Mouse (Mus musculus): Measurements from ENCODE around the gene Msln. TPM values are rescaled to one million over a fixed set of nuclear protein-coding genes. Genes with fewer than 3 reads are reported as not detected.
A peak's percentile ranks its signal among the peaks of the same experiment; 100 is the strongest.
"Not testable (repeated sequence)": the region's sequence is repeated elsewhere in the genome, so short reads cannot be mapped to it uniquely, and the experiment has no call there.

The Msln gene
- total RNA-seq, 4 experiments from 2014 or later = 0.13 TPM; not detected in 2

GRCm38 (mm10) chr17:25773549-25774120 is 19.5 kb upstream of the Msln start, which contains the start of gene Narfl:
TSS of gene Narfl (plus strand) at chr17:25773776.
- DNase-seq (ENCODE audit: low spot score in 2 of 2) = peak; percentile 92 to 94

DNA sequence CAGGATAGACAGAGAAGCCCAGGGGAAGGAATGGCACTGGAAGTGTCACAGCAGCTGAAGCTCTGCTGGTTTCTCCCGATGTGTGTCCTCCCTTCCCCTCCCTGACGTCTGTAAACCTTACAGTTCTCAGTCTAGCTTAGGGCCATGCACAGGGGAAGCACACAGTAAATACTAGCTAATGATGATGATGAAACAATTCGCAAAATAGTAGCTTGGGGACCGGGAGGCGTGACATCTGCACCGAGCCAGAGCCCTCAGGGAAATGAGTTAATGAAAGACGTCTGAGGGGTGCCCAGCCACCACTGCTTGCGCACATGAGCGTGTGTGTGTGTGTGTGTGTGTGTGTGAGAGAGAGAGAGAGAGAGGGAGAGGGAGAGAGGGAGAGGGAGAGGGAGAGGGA is 15.2 kb upstream of the Msln start:
- DNase-seq (ENCODE audit: low spot score in 2 of 2) = no peak

DNA sequence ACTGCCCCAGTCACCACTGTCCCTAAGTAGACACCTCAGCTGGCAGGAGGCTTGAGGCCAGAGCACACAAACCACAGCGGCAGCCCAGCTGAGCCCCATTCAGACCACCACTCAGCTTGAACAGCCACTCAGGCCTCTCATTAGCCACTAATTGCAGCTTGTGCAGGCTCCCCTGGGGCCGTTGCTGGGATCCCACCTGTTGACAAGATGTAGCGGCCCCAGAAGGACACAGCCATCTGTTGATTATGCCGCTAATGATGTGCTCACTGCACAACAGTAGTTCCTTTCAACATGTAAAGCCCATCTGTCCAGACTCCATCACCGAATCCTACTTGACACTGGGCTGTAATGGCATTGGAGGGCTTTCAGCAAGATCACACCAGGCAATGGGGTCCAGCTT is 11.7 kb upstream of the Msln start:
- no peak for DNase-seq (ENCODE audit: low spot score in 2 of 2)

DNA sequence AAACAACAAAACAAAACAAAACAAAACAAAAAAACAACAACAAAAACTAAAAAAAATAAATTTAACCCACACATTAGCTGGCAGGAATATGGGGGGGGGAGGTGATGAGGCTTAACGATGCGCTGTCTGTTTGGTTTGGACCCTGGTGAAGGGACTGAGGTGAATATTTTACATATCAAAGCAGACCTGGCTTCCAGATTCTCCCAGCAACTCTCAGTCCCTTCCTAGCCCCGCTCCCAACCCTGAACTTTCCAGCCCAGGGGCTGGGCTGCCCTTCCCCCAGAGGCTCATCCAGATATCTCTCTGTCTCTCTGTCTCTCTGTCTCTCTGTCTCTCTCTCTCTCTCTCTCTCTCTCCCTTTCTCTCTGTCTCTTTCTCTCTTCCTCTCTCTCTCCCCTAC is 8.4 kb upstream of the Msln start:
- no peak for DNase-seq (ENCODE audit: low spot score in 2 of 2)

DNA sequence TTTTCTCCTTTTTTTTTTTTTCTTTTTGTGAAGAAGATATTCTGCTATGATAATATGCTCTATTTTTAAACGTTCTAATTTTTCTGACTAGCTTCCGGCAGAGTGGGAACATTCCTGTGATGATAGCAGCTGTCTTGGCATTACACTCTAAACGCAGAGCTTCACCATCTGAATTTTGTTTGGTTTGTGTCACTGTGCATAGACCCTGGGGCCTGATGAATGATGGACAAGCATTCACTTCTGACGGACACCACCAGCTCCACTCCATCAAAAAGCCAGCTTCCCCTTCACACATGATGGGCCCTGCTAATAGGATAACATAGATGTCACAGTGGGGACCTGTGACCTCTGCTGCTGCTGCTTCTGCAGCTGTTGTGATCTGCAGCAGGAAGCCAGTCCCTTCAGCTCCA is 7.4 kb upstream of the Msln start:
- no peak for DNase-seq (ENCODE audit: low spot score in 2 of 2)

DNA sequence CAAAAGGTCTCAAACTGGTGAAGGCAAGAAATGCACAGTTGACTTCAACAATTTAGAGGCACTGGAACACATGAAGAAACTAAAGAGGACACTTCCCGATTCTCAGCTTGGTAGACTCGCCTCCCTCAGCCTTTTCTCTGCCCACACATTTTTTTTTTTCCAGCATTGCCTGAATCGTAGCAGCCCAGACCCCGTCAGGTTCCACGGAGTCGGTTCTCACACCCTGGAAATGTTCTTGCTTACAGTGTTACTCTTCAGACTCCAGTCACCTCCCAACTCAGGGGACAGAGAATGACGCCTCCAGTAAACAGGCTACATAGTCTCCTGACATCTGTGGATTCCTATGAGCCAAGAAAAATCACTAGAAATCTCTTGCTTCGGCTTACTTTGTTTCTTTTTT is 6.0 kb upstream of the Msln start:
- DNase-seq (ENCODE audit: low spot score in 2 of 2) = no peak

DNA sequence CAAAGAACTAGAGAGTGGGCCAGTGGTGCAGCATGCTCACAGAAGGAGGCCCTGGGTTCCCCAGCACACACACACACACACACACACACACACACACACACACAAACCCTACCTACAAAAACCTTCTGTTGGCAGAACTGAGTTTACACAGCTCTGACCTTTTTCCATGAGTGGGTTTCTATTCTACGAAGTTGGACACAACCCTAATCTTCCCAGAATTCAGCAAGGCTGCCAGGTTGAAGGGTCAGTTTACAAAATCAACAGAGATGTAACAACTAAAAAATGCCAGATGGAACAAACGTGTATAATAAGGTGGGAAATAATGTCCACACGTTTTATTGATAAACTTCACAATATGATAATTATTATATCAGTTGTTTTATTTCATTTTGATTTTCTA is 3.5 kb upstream of the Msln start:
- no peak for DNase-seq (ENCODE audit: low spot score in 2 of 2)

GRCm38 (mm10) chr17:25756378-25757242 is 2.4 kb upstream of the Msln start:
- no peak for DNase-seq (ENCODE audit: low spot score in 2 of 2)

DNA sequence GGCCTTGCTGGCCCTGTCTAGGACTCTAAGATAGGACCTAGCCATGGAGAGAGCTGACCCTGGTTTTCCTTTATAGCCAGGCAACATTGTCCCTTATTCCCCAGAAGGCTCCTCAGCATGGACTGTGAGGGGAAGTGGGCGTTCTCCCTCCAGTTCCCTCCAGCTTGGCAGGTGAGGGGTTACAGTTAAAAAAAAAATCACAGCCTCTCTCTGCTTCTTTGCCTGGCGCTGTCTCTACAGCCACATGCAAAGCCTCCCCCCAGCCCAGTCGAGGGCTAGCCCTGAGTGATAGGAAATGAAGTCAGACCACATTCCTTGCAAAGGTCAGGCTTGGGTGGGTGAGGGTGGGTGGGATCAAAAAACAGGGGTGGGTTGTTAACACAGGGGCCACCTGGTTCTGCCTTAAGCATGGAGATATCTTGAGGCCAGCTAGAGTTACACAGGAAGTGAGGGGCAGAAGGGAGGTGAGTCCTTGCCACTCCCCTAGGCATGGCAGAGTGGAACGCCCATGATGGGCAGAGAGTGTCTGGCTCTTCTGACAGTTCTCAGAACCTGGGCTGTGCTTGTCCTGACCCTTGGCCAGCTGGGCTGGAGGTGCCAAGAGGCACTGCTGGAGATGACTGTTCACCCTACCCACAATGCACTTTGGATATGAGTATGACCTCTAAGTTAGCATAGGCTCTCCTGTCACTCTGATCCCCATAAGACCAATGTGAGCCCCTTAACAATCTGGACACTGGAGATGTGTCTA is 1.6 kb upstream of the Msln start:
- no peak for DNase-seq (ENCODE audit: low spot score in 2 of 2)

- DNase-seq (ENCODE audit: low spot score in 2 of 2) = no peak
These were observed 908 bp upstream of the Msln start for GRCm38 (mm10) chr17:25755086-25755485.

- no peak for DNase-seq (ENCODE audit: low spot score in 2 of 2)
These were observed 2.7 kb downstream of the Msln start for GRCm38 (mm10) chr17:25751446-25751845.

GRCm38 (mm10) chr17:25749314-25749713 is 4.9 kb downstream of the Msln start:
- no peak for DNase-seq (ENCODE audit: low spot score in 2 of 2)

DNA sequence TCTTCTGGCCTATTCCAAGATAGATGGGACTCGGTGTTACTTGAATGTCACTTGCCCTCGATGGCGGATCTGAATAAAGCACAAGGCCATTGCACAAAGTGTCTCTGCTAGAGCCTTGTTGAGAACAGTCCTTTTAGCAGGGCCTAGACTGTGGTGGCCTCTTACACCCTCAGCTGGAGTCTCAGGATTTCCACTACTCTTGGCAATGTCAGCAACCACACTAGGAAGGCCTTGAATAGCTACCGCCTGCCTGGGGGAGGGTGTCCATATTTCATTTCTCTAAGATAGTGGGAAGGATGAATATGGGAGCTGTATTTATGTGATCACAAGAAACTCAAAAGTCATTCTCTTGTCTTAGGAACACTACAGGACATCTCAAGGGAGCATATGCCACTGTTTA is 5.9 kb downstream of the Msln start:
- no peak for DNase-seq (ENCODE audit: low spot score in 2 of 2)

- no peak for DNase-seq (ENCODE audit: low spot score in 2 of 2)
These were observed 9.9 kb downstream of the Msln start for GRCm38 (mm10) chr17:25744311-25744710.

DNA sequence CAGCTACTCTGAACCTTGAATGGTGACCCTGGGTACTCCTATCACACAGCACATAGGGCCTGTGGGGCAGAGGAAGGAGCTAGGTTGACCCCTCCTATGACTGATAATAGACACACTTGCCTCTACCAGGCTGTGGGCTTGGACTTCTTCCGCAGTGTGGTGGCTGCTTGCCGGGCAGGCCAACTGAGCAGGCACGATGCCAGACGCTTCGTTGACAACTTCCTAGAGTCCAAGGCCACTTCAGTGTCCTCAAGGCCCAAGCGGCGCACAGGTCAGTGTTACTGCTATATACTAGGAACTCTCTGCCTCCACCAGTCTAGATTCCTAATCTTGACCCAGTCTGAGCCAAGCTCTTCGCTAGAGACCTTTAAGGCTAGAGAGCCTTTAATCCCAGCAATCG is 10.3 kb downstream of the Msln start:
- DNase-seq (ENCODE audit: low spot score in 2 of 2) = no peak

- DNase-seq (ENCODE audit: low spot score in 2 of 2) = not testable (repeated sequence)
These were observed 12.7 kb downstream of the Msln start for GRCm38 (mm10) chr17:25741471-25741870.

- DNase-seq (ENCODE audit: low spot score in 2 of 2) = no peak
These were observed 15.3 kb downstream of the Msln start for GRCm38 (mm10) chr17:25738861-25739260.

DNA sequence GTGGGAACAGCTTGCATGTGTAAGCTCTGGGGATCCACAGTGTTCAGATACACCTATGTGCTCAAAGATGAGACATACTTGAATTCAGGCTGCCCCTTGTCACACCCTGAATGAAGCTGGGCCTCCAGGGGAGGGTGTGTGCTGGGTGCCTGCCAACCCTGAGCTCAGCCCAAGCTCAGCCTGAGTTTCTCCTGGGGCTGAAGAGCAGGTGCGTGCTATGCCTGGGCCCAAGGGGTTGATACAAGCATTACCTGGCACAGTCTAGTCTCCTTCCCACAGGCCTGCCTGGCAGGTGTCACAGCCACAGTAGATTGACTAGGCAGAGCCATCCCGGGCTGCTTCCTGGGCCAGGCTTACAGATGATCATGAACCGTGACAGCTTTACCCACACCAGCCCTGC is 18.4 kb downstream of the Msln start, which contains the start of gene Mslnl:
Gene Mslnl, plus strand, starts transcription at position 298 of the 400 bp plus-strand sequence.
- no peak for DNase-seq (ENCODE audit: low spot score in 2 of 2)

DNA sequence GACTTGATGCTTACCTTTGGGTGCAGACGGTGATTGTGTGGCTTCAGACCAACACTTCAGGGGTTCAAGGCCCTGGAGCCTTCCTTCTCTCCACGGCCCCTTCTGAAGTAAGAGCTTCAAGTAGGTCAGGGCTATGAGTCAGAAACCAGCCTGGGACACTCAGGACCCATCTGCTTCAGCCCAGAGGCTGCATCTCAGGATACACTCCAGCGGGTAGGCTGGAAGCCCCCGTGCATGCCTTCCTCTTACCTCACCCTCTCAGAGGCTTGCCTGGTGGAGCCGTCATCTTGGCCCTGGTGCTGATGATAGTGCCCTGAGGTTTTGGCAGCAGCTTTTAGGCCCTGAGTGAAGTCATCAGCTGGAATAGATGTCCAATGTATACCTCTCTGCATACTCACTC is 18.9 kb downstream of the Msln start:
- no peak for DNase-seq (ENCODE audit: low spot score in 2 of 2)

- DNase-seq (ENCODE audit: low spot score in 2 of 2) = peak; percentile 68 to 72
These were observed 22.1 kb downstream of the Msln start for GRCm38 (mm10) chr17:25732082-25732481.

- DNase-seq (ENCODE audit: low spot score in 2 of 2) = peak in 1 of 2 experiments; percentile 12
These were observed 26.2 kb downstream of the Msln start for GRCm38 (mm10) chr17:25728009-25728270.

DNA sequence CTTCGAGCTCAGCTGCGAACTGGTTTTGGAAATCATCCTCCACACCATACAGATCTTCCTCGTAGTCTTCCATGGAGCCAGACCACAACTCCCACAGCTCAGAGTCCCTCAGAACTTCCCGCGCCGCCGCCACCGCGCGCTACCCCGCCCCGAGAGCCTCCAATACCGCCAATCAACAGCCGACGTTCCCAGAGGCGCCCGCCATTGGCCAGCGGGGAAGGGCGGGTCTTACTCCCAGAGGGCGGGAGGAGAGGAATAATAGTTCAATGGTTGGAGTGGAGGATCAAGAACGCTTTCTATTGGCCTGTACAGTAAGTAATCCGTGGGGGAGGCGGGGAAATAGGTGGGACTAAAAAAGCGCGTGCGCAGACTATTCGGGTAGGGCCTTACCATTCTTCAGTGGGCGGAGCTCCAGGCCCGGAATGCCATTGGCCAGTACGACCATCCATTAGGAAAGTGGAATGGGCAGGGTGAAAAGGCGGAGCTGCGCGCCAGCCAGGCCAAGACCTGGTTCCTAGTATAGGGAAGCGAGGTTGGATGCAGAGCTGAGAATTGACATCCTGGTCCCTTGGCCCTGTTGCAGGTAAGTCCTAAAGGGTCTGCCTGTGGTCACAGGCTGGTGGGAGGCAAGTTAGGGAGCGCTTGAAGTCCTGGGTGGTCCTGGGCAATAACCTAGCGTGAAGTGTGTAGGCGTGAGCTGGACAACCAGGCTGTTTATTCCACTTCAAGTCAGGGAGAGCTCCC is 26.7 kb downstream of the Msln start, which contains the start of the genes Chtf18 and Rpusd1:
Gene Chtf18, minus strand, starts transcription at position 155 of the 744 bp plus-strand sequence.
Gene Rpusd1, plus strand, starts transcription at position 406 of the 744 bp plus-strand sequence.
- peak; percentile 100 for DNase-seq (ENCODE audit: low spot score in 2 of 2)
